Mouse (Mus musculus) frontal cortex, postnatal 14 days (tissue): ENCODE measurements around the gene Itpr2.
A peak's percentile ranks its signal among the peaks of the same experiment; 100 is the strongest.

Experiments
- DNase-seq, 2 experiments: peaks; one replicate each; pipeline ENCODE4 v3.0.0; 2022; ENCODE audit warnings: low spot score in 2 of 2

Gene Itpr2

GRCm38 (mm10) chr6:146309335-146309734 is 192.7 kb downstream of the Itpr2 start:
- no peak for DNase-seq

DNA sequence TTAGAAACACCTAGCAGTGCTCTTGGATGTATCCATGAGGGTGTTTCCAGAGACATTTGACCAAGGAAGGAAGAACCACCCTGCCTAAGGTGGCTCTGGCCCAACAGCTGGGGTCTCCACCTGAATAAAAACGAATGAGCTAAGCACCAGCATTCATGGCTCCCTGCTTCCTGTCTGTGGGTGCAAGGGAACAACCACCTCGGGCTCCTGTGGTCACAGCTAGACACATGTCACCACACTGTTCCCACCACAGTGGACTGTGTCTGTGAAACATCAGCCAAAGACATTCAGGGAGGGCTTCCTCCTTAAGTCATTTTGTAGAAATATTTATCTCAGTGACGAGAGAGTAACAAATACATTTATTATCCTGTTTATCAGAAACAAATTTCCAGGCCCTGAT is 196.0 kb downstream of the Itpr2 start:
- no peak for DNase-seq

DNA sequence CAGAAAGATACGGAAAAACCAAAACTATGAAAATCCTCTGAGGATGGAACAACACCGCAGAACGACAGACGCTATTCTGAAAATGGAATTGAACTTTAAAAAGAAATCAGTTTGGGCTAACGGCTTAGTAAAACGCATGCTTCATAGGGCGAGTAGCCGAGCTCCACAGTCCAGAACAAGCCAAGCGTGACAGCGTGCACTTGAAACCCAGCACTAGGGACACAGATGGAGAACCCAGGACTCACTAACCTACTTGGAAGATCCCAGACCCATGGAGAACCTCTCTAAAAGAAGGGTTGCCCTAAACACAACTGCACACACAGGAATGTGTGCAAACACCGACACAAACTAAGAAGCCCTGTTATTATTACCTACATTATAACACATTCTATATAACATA is 197.9 kb downstream of the Itpr2 start:
- DNase-seq = no peak

GRCm38 (mm10) chr6:146303336-146303735 is 198.7 kb downstream of the Itpr2 start:
- DNase-seq = no peak

DNA sequence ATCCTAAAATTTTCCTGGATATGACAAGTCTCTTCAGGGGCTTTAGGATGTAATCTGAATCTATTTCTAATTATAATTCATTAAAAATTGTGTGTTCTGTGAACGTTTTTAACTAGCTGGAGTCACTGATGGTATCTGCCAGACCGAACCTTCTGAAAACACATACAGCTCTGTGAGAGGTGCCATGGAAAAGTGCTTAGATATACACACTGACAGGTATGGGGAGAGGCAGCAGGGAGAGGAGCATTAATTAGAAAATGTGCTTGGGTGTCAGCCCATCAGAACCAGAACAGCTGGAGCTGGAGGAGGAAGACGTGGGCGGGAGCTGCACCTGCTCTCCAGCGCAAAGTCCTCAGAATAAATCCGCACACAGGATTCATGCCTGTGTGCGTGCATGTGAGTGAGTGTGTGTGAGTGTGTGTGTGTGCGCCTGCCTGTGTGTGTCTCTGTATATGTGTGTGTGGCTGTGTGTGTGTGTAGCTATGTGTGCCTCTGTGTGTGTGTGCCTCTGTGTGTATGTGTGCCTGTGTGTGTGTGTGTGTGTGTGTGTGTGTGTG is 199.4 kb downstream of the Itpr2 start:
- DNase-seq = no peak

GRCm38 (mm10) chr6:146302101-146302500 is 199.9 kb downstream of the Itpr2 start:
- DNase-seq = no peak

- no peak for DNase-seq
Observed at GRCm38 (mm10) chr6:146300961-146301360, 201.1 kb downstream of the Itpr2 start.

DNA sequence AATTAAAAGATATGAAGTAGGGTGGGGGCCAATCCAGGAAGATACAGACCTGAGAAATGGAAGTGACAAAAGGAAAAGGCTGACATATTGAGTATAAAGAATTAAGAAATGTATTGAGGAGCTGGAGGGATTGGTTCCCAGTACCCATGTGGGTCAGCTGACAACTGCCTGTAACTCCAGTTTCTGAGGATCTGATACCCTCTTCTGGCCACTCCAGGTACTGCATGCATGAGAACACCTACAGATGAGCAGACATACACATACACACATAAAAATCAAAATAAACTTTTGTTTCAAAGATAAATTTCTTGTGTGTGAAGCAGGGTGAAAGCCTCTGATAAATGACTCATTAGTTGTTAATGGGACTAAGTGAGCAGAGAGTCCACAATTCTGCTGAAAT is 203.3 kb downstream of the Itpr2 start:
- DNase-seq = no peak

DNA sequence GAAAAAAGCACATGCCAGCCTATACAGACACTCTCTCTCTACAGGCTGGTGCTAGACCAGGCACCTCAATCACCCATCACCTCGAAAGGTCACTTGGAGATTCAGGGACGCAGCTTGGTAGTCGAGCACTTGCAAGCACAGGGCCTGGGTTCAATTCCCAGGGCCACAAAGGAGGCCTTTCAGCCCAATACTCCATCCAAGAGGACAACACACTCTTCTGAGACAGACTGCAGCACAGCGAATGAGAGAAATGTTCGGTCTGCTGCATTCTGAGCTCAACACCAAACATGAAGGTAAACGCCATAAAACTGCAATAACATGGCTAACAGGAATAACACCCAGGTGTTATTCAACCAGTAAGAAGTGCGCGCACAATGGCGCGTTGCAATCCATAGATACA is 211.0 kb downstream of the Itpr2 start:
- no peak for DNase-seq

DNA sequence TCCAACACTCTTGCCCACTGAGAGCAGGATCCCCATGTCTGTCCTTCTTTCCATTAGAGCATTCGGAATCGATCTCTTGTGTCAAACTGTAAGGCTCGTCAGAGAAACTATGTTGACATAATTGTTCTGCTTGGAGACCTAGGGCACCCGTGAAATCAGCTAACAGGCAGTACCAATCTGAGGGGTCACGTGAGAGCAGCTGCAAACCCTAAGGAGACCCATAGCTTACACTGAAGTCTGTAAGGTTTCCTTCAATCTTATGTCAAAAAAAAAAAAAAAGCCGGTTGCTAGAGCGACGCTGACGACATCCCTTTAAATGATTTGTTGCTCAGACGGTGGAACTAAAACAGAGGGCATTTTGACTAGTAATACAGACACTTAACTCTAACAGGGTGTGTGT is 212.2 kb downstream of the Itpr2 start:
- DNase-seq = no peak

DNA sequence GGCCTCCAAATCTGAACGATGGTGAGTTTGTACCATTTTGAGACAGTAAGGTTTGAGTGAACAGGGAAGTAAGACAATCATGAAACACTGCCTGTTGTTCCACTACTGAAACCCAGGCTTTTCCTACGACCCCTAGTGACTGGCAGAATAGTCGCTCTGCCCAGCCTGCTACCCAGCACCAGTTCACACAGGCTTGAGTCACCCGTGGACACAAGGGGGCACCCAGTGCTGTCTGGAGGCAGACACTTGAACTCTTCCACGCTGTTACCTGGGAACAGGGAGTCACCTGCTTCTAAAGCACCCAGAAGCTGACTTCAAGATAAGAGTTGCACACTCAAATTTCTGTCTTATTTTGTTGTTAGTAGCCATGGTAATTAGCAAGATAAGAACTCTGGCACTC is 213.8 kb downstream of the Itpr2 start:
- no peak for DNase-seq

- DNase-seq = peak in 1 of 2 experiments; percentile 3
Observed at GRCm38 (mm10) chr6:146284921-146285565, 217.0 kb downstream of the Itpr2 start.

- no peak for DNase-seq
Observed at GRCm38 (mm10) chr6:146283981-146284380, 218.0 kb downstream of the Itpr2 start.

DNA sequence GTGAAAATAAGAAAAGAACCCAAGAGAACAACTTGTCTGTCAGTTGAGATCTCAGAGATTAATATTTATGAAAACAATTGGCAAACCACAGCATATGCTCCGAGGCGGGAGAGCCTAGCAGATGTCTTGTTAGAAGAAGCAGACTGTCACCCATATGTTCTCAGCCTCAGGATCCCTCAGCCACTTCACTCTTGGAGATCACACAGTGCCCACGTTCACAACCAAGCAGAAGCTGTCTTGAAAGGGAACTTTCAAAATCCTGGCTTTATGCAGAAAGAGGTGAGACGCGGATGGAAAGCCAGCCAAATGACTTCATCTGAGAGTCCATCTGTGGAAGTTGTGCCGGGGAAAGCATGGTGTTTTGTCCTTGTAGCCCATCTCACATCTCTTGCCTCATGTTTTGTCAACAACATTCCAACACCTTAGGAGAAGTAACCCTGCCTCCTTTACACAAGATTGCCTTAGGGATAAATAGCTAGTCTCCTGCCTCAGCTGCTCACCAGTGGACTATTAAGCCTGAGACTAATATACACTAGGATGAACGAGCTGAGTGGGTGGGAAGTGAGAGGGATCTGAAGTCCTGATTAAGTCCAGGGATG is 219.9 kb downstream of the Itpr2 start:
- DNase-seq = peak; percentile 64 to 75

- peak in 1 of 2 experiments; percentile 25 for DNase-seq
Observed at GRCm38 (mm10) chr6:146281176-146281899, 220.7 kb downstream of the Itpr2 start.

DNA sequence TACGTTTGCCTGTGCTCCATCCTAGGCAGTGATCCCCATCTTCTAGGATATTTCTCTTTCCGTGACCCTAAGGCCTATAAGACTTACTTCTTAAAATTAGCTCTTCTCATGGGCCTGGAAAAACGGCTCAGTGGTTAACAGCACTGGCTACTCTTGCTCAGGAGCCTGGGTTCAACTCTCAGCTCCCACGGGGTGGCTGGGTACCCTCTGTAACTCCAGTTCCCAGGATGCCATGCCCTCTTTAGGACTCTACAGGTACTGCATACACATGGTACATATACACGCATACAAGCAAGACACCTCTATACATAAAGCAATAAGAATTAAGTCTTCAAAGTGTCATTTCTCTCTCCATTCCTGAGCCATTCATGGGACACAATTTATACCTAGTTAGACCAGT is 228.8 kb downstream of the Itpr2 start:
- peak in 1 of 2 experiments; percentile 1 for DNase-seq

GRCm38 (mm10) chr6:146272253-146273036 is 229.6 kb downstream of the Itpr2 start:
- DNase-seq = peak in 1 of 2 experiments; percentile 28

DNA sequence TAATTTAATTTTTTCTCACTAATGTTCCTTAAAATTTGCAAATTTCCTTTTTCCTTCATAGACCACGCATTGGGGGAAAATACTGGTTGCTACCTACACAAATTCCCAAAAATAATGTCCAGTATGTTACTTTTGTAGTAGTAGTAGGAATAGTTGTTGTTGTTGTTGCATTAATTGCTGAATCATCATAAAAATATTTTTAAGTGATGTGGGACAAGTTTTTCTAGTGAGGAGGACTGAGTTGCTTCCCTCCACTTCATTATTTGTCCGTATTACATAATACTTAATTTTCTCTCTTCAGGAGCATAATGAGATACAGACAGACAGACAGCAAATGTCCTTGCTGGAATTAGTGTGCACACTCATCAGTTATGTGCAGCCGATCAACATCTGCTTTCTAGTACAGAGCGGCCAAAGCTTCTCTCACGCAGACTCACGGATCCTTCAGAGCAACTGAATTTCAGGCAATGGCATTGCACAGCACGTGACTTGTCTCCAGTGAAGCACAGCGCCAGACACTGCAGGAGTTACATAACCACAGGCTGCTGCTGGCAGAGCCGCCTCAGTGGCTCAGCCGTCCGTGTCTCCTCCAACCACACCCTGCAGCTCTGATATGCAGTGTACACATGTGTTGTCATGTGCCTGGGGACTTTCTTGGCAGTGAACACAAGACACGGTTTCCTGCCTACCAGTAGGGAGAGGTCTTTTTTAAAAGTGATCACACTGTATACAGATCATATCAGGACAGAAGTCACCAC is 231.1 kb downstream of the Itpr2 start:
- peak; percentile 54 to 55 for DNase-seq

- DNase-seq = peak in 1 of 2 experiments; percentile 8
Observed at GRCm38 (mm10) chr6:146270162-146270561, 231.9 kb downstream of the Itpr2 start.

DNA sequence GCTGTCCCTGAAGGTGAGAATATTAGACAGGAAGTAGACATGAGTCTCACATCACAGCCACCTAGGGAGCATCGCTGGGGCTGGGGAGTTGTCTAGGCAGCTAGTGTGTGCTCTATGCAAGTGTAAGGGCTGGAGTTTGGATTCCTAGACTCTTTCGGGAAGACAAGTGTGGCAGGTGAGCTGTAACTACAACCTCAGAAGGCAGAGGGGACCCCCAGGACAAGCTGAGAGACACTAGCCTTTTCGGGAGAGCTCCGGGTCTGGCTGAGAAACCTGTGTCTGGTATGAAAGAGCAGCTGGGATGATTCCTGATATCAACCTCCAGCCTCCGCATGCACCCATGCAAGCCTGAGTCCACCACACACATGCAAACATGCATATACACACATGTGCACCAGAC is 232.7 kb downstream of the Itpr2 start:
- DNase-seq = peak in 1 of 2 experiments; percentile 0
